Comparison of ENCODE assay signal across 9 mouse cellular contexts in the genomic region with DNA sequence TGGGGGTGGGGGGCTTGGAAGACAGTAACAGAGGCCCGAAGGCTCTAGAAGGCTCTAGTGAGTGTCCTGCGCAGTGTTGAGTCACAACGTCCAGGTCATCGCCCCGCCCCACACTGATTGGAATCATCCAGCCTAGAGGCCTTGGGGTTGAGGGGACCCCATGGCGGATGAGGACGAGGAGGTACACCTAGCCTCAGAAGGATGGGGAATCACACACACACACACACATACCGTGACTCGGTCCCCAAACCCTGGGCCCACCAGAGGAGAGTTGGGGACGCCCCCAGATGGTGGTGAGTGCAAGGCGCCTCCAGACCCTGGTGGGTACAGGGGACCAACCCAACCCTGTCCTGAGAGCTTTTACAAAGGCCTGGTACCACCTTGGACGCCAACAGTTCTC. TPM values are rescaled to one million over a fixed set of nuclear protein-coding genes. Genes with fewer than 3 reads are reported as not detected.
DNase-seq lines count a peak whose midpoint lies in the region; ATAC-seq and TF ChIP-seq lines count a peak whose summit lies in the region.
"Had no signal": no experiment of that assay in that cellular context is flagged by ENCODE, and none has a peak within 500 bp of the region (broad histone marks: within the 10 kb centered on the region; RNA-seq: fewer than 3 reads in every experiment).

No protein-coding gene starts in this region.

- H3K27me3 ChIP-seq in heart, embryonic 10.5 days (ENCODE audit: insufficient read depth, poor library complexity, severe bottlenecking), result peaks cover 48% of the 10 kb centered on the region
- H3K27me3 ChIP-seq in hindbrain, embryonic 14.5 days (ENCODE audit: control insufficient read depth, insufficient read depth, low read length), result no peaks in the 10 kb centered on the region
- H3K27me3 ChIP-seq in midbrain, postnatal 0 days (ENCODE audit: insufficient read depth, low read length), result no peaks in the 10 kb centered on the region

- ATAC-seq in hindbrain, embryonic 14.5 days (ENCODE audit: low FRiP score), result peak; percentile 73
- peak; percentile 74 for ATAC-seq in midbrain, postnatal 0 days (ENCODE audit: low FRiP score)

- H3K36me3 ChIP-seq in heart, embryonic 10.5 days, result no peaks in the 10 kb centered on the region
- peaks cover 18% of the 10 kb centered on the region for H3K36me3 ChIP-seq in hindbrain, embryonic 14.5 days (replicated peaks; ENCODE audit: control insufficient read depth, insufficient read depth)
- H3K36me3 ChIP-seq in midbrain, postnatal 0 days (ENCODE audit: insufficient read depth, low read length), result peaks cover 9% of the 10 kb centered on the region
- H3K36me3 ChIP-seq: G1E had no signal

- no peaks in the 10 kb centered on the region for H3K9me3 ChIP-seq in heart, embryonic 10.5 days
- no peaks in the 10 kb centered on the region for H3K9me3 ChIP-seq in hindbrain, embryonic 14.5 days (ENCODE audit: control insufficient read depth, low read length)
- H3K9me3 ChIP-seq in midbrain, postnatal 0 days (ENCODE audit: low read length), result no peaks in the 10 kb centered on the region
- H3K9me3 ChIP-seq: G1E had no signal

- H3K27ac ChIP-seq in heart, embryonic 10.5 days, result peak overlapping the region; percentile 81
- H3K27ac ChIP-seq in hindbrain, embryonic 14.5 days, result peak overlapping the region; percentile 85
- H3K27ac ChIP-seq in midbrain, postnatal 0 days (ENCODE audit: low read depth, low read length), result peak overlapping the region; percentile 84

- H3K4me2 ChIP-seq in hindbrain, embryonic 14.5 days (replicated peaks), result peak overlapping the region; percentile 78
- peak overlapping the region; percentile 77 for H3K4me2 ChIP-seq in midbrain, postnatal 0 days (ENCODE audit: low read depth, low read length, poor library complexity, severe bottlenecking)

- peaks cover 16% of the 10 kb centered on the region for H3K4me1 ChIP-seq in heart, embryonic 10.5 days
- H3K4me1 ChIP-seq in hindbrain, embryonic 14.5 days (replicated peaks; ENCODE audit: control insufficient read depth, insufficient read depth, low read length), result peaks cover 15% of the 10 kb centered on the region; the same call in 1 of the 2 replicates
- peaks cover 5% of the 10 kb centered on the region; the same call in 1 of the 2 replicates for H3K4me1 ChIP-seq in midbrain, postnatal 0 days (ENCODE audit: insufficient read depth, low read length)

- peak overlapping the region; percentile 84 for H3K9ac ChIP-seq in hindbrain, embryonic 14.5 days
- peak overlapping the region; percentile 93 for H3K9ac ChIP-seq in midbrain, postnatal 0 days (replicated peaks; ENCODE audit: low read length, poor library complexity, severe bottlenecking)

- no peak for DNase-seq in heart, embryonic 10.5 days (ENCODE audit: low spot score)
- DNase-seq in heart, postnatal 4 days, result no peak
- peak; percentile 34 for DNase-seq in right cerebral cortex, postnatal 4 days
- DNase-seq in right cerebral cortex, adult 18-20 months, result no peak
- no peak for DNase-seq in hindbrain, embryonic 14.5 days (ENCODE audit: low spot score)
- DNase-seq in midbrain, postnatal 0 days (ENCODE audit: low spot score), result no peak
- no peak for DNase-seq in adipocyte (ENCODE audit: low spot score)
- DNase-seq in frontal cortex, postnatal 36 days (ENCODE audit: low spot score in 2 of 2), result no peak

- H3K4me3 ChIP-seq in heart, embryonic 10.5 days, result peak overlapping the region; percentile 77
- H3K4me3 ChIP-seq in hindbrain, embryonic 14.5 days (replicated peaks; ENCODE audit: low read length), result peak overlapping the region; percentile 62
- H3K4me3 ChIP-seq in midbrain, postnatal 0 days (ENCODE audit: low read depth, low read length), result peak overlapping the region; percentile 47

- 4% methylated on average over 12 of the region's 12 CpGs for WGBS in heart, embryonic 10.5 days
- 3% methylated on average over 11 of the region's 12 CpGs for WGBS in hindbrain, embryonic 14.5 days
- 13% methylated on average over 12 of the region's 12 CpGs for WGBS in midbrain, postnatal 0 days

- 0 out of 2 replicates have a peak, but pooled peaks have one; percentile 3 for TF ChIP-seq CTCF in midbrain, postnatal 0 days (IDR thresholded peaks at IDR 0.05)

RNA-seq across cellular contexts. Expression of gene Prkar1b, which starts 20.7 kb away (rescaled TPM):
- polyA plus RNA-seq in heart, embryonic 10.5 days (2016; fragmentation: Nextera tagmentation; extraction: Ambion mirVana), result 7.4 and 8.3 TPM in 2 replicates
- total RNA-seq in heart, postnatal 4 days (2021), result 1 to 10 TPM; 2.3 to 2.8 TPM
- 215 and 239 TPM in 2 replicates for polyA plus RNA-seq in hindbrain, embryonic 14.5 days (2014; fragmentation: Nextera tagmentation; extraction: Ambion mirVana)
- 312 and 397 TPM in 2 replicates for total RNA-seq in midbrain, postnatal 0 days (2014; rRNA removed)
- 415 and 445 TPM in 2 replicates for polyA plus RNA-seq in midbrain, postnatal 0 days (2015; fragmentation: Nextera tagmentation; extraction: Ambion mirVana)
- polyA plus RNA-seq: G1E had no signal

RNA-seq across cellular contexts. Expression of gene Dnaaf5, which starts 20.9 kb away (rescaled TPM):
- 9.5 and 12.5 TPM in 2 replicates for polyA plus RNA-seq in heart, embryonic 10.5 days (2016; fragmentation: Nextera tagmentation; extraction: Ambion mirVana)
- 10 to 100 TPM; 19.1 to 19.5 TPM for total RNA-seq in heart, postnatal 4 days (2021)
- polyA plus RNA-seq in hindbrain, embryonic 14.5 days (2014; fragmentation: Nextera tagmentation; extraction: Ambion mirVana), result 3.6 and 4.5 TPM in 2 replicates
- total RNA-seq in midbrain, postnatal 0 days (2014; rRNA removed), result 11.6 and 14.0 TPM in 2 replicates
- polyA plus RNA-seq in midbrain, postnatal 0 days (2015; fragmentation: Nextera tagmentation; extraction: Ambion mirVana), result 1.9 and 2.9 TPM in 2 replicates

Comparison
In these comparisons a context has a peak if more than half of its experiments do, and no peak if none do; other contexts are left out.
1. RNA of gene Prkar1b, which starts 20.7 kb away (polyA plus RNA-seq): 415 to 445 TPM in midbrain, postnatal 0 days and 215 to 239 TPM in hindbrain, embryonic 14.5 days; 7.4 to 8.3 TPM in heart, embryonic 10.5 days; every median in the first group is over 10 times any median in the second.
2. Peak in every context shown above with its lines, with median percentiles within 50 percentile points of each other: H3K27ac ChIP-seq and H3K4me3 ChIP-seq.